Mouse (Mus musculus): ENCODE results near the gene Pam. TPM values are rescaled to one million over a fixed set of nuclear protein-coding genes. Genes with fewer than 3 reads are reported as not detected.
"Not testable (repeated sequence)": the region's sequence is repeated elsewhere in the genome, so short reads cannot be mapped to it uniquely, and the experiment has no call there.

Pam gene
- total RNA-seq, 2 experiments from 2014 or later = 61.1 to 72.7 TPM

DNA sequence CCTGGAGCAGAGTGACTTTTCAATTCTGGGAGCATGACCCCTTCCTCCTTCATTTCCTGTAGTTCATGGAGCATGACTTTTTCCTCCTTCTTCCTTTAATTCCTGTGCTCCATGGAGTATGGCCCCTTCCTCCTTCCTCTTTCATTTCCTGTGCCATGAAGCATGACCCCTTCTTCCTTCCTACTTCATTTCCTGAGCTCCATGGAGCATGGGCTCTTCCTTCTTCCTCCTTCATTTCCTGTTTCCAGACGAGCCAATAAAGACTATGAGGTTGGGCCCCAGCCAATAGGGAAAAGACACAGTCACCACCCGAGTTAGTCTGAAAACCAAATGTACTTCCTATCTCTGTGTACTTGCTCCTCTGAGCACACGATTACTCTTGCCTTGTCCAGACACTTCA is 103.5 kb downstream of the Pam start:
- intact Hi-C loops (cut with DNase I; ENCODE audit: low total_unique reads) = no loop called here
- DNase-seq = no peak

DNA sequence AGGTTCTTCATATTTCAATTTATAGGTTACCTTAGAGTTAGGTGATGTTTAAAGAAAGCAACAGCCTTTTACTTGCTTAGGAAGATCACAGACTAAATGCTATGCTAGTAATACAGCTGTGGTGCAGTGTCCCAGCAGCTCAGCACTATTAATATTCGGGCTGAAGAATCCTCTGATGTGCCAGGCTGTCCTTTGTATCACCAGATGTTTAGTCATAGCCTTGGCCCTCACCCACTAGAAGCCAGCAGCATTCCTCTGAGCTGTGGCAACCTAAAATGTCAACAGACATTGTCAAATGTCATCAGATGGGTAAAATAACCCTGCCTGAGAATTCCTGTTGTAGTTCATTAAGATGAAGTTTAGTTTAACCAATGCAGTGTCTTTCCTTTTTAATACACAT is 112.3 kb downstream of the Pam start:
- DNase-seq = no peak
- intact Hi-C loops (cut with DNase I; ENCODE audit: low total_unique reads) = no loop called here

GRCm38 (mm10) chr1:97979422-97979821 is 116.0 kb downstream of the Pam start:
- intact Hi-C loops (cut with DNase I; ENCODE audit: low total_unique reads) = no loop called here
- no peak for DNase-seq

DNA sequence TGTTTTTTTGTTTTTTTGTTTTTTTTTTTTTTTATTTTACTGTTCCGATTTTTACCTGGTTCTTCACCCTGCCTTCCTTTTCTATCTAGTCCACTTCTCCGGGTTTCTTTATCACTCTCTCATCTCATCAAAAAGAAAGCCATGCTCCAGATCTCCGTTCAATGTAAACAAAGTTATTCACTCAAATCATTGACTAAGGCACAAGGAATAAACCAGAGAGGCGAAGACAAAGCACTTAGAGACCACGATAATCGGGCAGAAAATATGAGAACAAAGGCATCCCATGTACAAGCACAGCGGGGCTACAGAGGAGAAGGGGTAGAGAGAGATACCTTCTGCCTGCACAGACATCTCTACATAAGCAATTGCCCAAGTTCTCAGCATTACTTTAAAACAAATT is 117.9 kb downstream of the Pam start:
- intact Hi-C loops (cut with DNase I; ENCODE audit: low total_unique reads) = no loop called here
- no peak for DNase-seq

DNA sequence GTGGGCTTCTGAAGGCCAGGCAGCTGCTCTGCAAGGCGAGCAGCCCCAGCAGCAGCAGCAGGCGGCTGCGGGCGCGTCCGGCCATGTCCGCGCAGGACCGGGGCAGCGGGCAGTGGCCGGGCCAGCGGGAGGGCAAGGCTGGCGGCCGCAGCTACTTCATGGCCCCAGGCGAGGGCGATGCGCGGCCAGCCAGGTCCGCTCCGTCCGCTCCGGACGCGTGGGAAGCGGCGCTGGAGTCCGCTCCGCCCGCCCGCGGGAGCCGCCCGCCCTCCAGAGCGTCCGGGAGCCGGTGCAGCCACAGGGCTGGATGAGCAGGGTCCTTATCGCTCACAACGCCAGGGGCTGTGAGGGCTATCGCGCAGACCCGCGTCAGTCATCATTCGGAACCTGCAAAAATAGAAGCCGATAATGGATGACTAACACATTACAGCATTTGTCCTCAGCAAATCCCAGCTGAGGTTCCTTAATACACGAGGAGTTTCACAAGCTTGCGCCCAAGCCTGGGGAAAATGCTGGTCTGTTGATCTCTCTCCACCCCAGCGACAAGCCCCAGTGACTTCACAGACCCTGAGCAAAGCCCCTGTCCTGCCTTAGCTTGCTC is 118.5 kb downstream of the Pam start:
- intact Hi-C loops (cut with DNase I; ENCODE audit: low total_unique reads) = no loop called here

DNA sequence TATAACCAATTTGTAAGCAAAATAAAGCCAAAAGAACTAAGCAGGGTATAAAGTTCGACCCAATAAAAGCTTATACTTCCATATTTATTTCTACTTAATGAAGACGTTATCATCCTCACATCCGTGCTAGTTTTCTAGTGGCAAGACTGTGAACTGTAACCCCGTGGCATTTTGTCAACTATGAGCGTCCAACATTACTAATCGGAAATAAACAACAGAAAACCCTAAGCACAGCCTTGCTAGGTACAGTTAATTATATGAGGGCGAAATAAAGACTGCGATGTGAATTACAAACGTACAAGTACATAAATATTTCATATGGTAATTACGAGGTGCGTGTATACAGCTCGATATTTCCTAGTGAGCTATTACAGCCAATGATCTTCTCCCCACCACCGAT is 119.4 kb downstream of the Pam start:
- intact Hi-C loops (cut with DNase I; ENCODE audit: low total_unique reads) = no loop called here
- DNase-seq = no peak

More for the DNA sequence above, 118.5 kb downstream of the Pam start:
- DNase-seq = peak; percentile 82

- intact Hi-C loops (cut with DNase I; ENCODE audit: low total_unique reads) = no loop called here
Observed at GRCm38 (mm10) chr1:97974968-97975367, 120.5 kb downstream of the Pam start.

DNA sequence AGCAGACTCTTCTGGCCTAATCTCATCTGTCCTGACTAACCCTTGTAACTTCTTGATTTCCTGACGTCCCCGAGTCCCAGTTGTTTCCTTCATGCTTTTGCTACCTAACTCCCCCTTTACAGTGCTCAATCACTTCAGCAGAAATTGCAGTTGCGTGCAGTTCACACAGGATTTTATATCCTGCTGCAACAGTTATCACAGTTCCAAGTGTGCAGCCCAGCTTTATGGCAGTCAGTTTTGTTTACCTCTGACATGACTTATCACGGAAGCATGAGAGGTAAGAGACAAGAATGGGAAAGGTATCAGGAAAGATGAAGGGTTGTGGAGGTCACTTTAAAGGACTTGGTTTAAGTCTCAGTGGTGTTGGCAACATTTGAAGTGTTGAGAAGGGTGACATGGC is 125.7 kb downstream of the Pam start:
- intact Hi-C loops (cut with DNase I; ENCODE audit: low total_unique reads) = no loop called here
- no peak for DNase-seq

More at GRCm38 (mm10) chr1:97974968-97975367, 120.5 kb downstream of the Pam start:
- DNase-seq = no peak

- DNase-seq = no peak
- intact Hi-C loops (cut with DNase I; ENCODE audit: low total_unique reads) = no loop called here
Observed at GRCm38 (mm10) chr1:97963711-97964110, 131.7 kb downstream of the Pam start.

- intact Hi-C loops (cut with DNase I; ENCODE audit: low total_unique reads) = no loop called here
- DNase-seq = no peak
Observed at GRCm38 (mm10) chr1:97962134-97962533, 133.3 kb downstream of the Pam start.

- intact Hi-C loops (cut with DNase I; ENCODE audit: low total_unique reads) = no loop called here
- DNase-seq = no peak
Observed at GRCm38 (mm10) chr1:97960681-97961080, 134.8 kb downstream of the Pam start.

DNA sequence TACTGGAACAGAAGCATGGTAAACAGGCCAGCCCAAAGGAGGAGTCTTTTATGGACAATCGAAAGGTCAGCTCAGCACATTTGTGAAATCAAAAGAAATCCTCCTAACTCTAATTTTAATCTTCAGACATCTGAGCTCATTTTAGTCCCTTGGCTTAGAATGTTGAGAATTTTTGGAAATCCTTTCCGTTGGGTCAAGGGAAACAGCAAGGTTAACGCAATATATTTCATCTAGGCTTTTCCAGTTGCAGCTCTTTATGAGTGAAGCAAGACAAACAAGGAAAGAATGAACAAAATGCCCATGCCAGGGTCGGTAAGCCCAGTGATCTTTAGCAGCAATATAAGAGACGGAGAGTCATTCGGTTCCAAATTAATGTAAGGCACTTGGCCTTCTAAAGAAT is 135.3 kb downstream of the Pam start:
- intact Hi-C loops (cut with DNase I; ENCODE audit: low total_unique reads) = no loop called here
- no peak for DNase-seq

GRCm38 (mm10) chr1:97958759-97959158 is 136.7 kb downstream of the Pam start:
- DNase-seq = no peak
- intact Hi-C loops (cut with DNase I; ENCODE audit: low total_unique reads) = no loop called here

DNA sequence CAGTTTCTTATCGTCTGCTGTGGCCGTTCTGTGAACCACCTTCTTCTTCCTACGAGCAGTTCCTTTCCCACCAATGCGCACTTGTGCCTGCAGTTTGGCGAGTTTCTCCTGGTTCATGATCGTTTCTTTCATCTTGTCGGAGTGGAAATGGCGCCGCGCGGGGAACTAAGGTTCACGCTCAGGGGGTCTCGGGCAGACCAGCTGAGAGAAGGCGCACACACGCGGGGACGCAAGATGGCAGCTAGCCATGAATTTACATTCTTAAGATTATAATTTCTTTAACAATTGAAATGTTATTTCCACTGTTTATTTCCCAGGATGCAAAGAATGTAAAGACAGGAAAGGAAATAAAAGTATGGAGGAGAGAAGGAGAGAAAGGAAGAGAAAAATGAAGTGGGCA is 146.2 kb downstream of the Pam start:
- DNase-seq; intact Hi-C loops (cut with DNase I; ENCODE audit: low total_unique reads): not testable (repeated sequence)

DNA sequence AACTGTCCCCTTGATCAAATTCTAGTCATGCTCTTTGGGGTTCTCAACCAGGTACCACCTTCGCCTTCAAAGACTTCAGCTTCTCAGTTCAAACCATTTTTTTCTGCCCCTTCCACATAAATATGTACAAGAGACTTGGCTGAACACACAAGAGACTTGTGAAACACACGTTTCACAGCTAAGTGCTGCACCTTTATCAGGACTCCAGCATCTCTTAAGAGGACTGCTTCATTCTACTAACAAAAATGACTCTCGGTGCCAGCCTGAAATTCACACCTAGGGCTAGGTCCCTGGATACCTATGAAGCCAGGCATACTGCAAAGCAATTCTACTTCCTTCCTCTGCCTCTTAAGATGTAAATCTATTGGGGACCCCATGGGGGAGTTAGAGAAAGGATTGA is 148.3 kb downstream of the Pam start:
- intact Hi-C loops (cut with DNase I; ENCODE audit: low total_unique reads) = no loop called here

GRCm38 (mm10) chr1:97943908-97944608 is 151.4 kb downstream of the Pam start:
- DNase-seq = no peak
- intact Hi-C loops (cut with DNase I; ENCODE audit: low total_unique reads) = no loop called here

More for the DNA sequence above, 148.3 kb downstream of the Pam start:
- no peak for DNase-seq

DNA sequence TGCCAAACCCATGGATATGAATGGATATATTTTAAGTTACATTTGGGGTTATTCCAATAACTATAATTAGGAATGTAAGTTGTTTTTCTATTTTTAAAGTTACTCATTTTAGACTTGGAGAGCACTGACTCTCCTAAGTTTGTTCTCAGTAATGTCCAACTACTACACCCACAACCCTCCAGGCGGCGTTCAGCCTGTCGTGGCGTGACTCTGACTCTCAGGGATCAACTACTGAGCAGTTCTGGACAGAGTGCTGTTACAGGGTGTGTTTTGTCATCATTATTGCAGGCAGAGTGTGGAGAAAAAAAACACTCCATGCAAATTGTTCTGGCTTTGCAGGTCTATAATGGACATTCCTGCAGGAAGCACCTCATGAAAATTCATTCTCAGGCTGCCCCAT is 152.0 kb downstream of the Pam start:
- DNase-seq = peak; percentile 9
- intact Hi-C loops (cut with DNase I; ENCODE audit: low total_unique reads) = no loop called here

- DNase-seq = no peak
- intact Hi-C loops (cut with DNase I; ENCODE audit: low total_unique reads) = no loop called here
Observed at GRCm38 (mm10) chr1:97942966-97943365, 152.5 kb downstream of the Pam start.

GRCm38 (mm10) chr1:97938586-97938985 is 156.9 kb downstream of the Pam start:
- intact Hi-C loops (cut with DNase I; ENCODE audit: low total_unique reads) = no loop called here
- no peak for DNase-seq

GRCm38 (mm10) chr1:97938053-97938452 is 157.4 kb downstream of the Pam start:
- no peak for DNase-seq
- intact Hi-C loops (cut with DNase I; ENCODE audit: low total_unique reads) = no loop called here

- intact Hi-C loops (cut with DNase I; ENCODE audit: low total_unique reads) = no loop called here
- no peak for DNase-seq
Observed at GRCm38 (mm10) chr1:97934940-97935339, 160.5 kb downstream of the Pam start.

Measured in gastrocnemius, postnatal 14 days (tissue).